Mouse (Mus musculus) embryonic fibroblast, embryonic 13.5 days (primary cell): ENCODE results near the gene Wrb. TPM values are rescaled to one million over a fixed set of nuclear protein-coding genes. Genes with fewer than 3 reads are reported as not detected.
"Not testable (repeated sequence)": the region's sequence is repeated elsewhere in the genome, so short reads cannot be mapped to it uniquely, and the experiment has no call there.

Experiments used
- H3K27ac ChIP-seq: 2 replicates; pipeline ENCODE4 v1.5.1; 2012; ENCODE audit warnings: low read length, control low read depth, inconsistent platforms; ENCODE audit not compliant: insufficient read depth
- H3K4me1 ChIP-seq: 2 replicates; pipeline ENCODE4 v1.6.1; 2011; ENCODE audit warnings: low read length; ENCODE audit not compliant: control insufficient read depth, insufficient read depth
- H3K4me3 ChIP-seq: 2 replicates; pipeline ENCODE4 v1.5.1; 2011; ENCODE audit warnings: mild to moderate bottlenecking, control low read depth, low read length; ENCODE audit not compliant: insufficient read depth
- CTCF ChIP-seq: IDR thresholded peaks from 2 replicates; pipeline ENCODE4 v1.5.1; 2011; ENCODE audit warnings: mild to moderate bottlenecking, control low read depth, low read length, moderate library complexity, borderline replicate concordance; ENCODE audit not compliant: insufficient read depth
- POLR2A ChIP-seq: IDR thresholded peaks from 2 replicates; pipeline ENCODE4 v1.6.1; 2011; ENCODE audit warnings: low read depth, mild to moderate bottlenecking, control low read depth, low read length, moderate library complexity
- polyA plus RNA-seq: library from polyadenylated mRNA; stranded (reverse); fragments of >200 nt; gene quantifications from 2 replicates; pipeline ENCODE4 v1.2.4, GENCODE M21; 2011; ENCODE audit warnings: low read depth; ENCODE audit not compliant: missing spikeins, insufficient read length

Gene Wrb
- polyA plus RNA-seq: 28.5 and 35.2 TPM in 2 replicates

DNA sequence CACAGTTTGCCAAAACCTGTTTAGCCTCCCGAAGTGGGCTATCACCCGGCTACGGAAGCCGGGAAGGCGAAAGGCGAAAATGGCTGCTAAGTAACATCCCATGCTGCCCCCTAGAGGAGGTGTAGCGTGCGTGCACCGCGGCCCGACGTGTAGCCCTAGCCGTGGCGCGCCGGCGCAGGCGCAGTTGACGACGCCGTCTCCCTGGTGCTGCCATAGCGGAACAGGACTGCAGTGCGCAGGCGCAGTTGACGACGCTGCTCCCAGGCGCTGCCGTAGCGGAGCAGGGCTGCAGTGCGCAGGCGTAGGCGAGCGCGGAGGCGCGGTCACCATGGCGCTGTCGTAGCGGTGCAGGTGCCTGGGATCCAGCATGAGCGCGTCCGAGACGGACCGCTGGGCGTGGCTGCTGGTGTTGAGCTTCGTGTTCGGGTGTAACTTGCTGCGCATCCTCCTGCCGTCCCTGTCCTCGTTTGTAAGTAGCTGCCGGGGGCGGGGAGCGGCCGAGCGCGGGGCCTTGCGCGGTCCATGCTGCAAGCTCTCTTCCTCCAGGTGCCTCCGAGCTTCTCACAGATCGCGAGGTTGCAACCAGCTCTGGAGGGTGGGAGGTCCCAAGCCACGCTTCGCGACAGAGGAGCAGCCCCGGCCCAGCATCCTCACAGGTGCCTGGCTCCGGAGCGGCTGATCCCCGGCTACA lies at the start of gene Wrb:
Wrb (plus strand) TSS at position 298 of the 691 bp plus-strand sequence.
- Histone ChIP-seq H3K4me3 (peak within 1 kb of the TSS; percentile 86), H3K27ac (no peak within 1 kb of the TSS), H3K4me1 (peaks cover 12% of the 10 kb centered on the region)
- TF ChIP-seq CTCF: peak; percentile 97
- TF ChIP-seq POLR2A: peak; percentile 80

DNA sequence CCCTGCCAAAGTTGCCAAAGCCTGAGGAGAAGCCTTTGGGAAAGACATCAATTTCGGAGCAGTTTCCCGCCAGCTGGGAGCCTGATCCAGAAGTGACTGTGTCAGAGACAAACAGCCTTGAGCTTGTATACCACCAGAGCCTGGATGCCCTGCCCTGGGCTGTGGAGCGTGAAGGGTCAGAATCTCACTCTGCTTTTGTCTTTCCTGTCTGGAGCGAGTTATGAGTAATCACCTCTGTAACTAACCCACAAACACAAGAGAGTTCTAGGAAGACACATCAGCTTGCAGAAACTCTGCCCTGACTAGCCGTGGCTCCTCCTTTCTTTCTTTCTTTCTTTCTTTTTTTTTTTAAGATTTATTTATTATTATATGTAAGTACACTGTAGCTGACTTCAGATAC lies 49.2 kb upstream of the Wrb start:
- H3K4me1 ChIP-seq: peaks cover 10% of the 10 kb centered on the region
- no peak for TF ChIP-seq CTCF
- TF ChIP-seq POLR2A: no peak
- no peak overlapping the region for H3K4me3 ChIP-seq
- H3K27ac ChIP-seq: no peak overlapping the region

DNA sequence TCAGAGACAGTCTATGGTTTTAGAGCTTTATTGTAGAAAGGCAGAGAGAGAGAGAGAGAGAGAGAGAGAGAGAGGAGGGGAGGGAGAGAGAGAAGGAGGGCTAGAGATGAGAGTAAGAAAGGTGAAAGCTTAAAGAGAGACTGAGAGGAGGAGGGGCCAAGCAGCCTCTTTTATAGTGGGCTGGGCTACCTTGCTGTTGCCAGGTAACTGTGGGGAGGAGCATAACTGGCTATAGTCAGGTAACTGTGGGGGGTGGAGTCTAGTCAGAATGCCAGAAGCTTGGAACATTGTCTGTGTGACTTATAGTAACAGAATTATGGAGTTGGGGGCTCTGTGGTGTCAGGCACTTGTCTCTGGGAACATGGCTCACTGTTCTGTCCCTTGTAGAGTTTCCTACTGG lies 47.4 kb upstream of the Wrb start:
- not testable (repeated sequence) for H3K27ac ChIP-seq, H3K4me3 ChIP-seq, H3K4me1 ChIP-seq

DNA sequence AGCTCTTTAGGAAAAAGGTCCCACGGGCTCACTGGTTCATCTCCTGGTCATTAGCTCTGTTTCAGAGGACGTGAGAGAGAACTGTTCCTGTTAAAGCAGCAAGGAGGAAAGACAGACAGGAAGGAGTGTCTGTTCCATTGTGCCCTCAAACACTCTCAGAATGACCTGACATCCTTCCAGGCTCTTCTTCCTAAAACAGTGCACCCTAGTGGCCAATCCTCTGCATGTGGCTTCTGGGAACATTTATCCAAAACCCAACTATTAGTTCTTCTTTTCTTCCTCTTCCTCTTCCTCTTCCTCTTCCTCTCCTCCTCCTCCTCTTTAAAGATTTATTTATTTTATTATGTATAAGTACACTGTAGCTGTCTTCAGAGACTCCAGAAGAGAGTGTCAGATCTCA lies 42.2 kb upstream of the Wrb start:
- Histone ChIP-seq H3K4me1 (no peaks in the 10 kb centered on the region; the same call in 1 of the 2 replicates), H3K27ac (no peak overlapping the region), H3K4me3 (no peak overlapping the region)
- TF ChIP-seq CTCF: no peak
- TF ChIP-seq POLR2A: no peak

DNA sequence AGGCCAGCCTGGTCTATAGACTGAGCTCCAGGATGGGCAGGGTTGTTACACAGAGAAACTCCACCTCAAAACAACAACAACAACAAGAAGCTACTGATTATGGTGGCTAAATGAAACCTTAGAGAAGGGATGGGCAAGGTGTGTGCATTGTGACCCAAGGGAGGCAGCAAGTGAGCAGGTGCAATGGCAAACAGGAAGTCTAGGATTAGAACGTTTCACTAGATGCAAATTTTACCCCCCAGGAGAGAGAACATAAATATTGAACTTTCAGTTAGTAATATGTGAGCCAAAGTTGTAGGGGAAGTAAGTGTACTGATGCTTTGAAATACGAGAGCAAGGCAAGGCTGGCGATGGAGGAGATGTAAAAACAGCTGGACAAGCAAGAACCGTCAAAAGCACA lies 35.5 kb upstream of the Wrb start:
- H3K4me1 ChIP-seq: no peaks in the 10 kb centered on the region; the same call in 1 of the 2 replicates
- TF ChIP-seq CTCF (no peak), POLR2A (no peak)
- H3K4me3 ChIP-seq: no peak overlapping the region
- H3K27ac ChIP-seq: no peak overlapping the region

DNA sequence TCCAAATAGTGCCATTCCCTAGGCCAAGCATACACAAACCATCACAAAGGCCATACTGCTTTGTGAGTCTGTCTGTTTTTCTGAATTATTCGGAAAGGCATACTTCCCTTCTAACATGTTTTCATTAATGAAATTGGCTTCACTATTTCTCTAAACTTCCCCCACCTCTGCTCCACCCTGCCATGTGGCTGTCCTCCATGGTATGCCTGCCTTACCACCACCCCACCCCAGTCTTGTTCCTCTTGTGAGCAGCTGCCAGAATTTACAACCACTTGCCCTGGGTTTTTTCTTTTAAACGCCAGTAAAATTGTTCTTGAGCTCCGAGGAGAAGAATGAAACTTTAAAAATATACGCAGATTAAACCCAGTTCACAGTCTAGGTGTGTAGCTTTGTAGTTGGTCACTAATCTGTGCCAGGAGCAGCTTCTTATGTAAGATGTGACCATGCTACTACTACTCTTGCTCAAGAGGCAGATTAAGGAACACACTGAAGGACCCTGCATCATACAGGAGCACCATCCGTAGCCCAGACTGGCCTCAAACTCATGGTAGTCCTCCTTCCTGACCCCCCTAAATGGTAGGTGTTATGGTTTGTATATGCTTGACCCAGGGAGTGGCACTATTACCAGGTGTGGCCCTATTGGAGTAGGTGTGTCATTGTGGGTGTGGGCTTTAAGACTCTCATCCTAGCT lies 34.4 kb upstream of the Wrb start:
- H3K4me3 ChIP-seq: no peak overlapping the region
- H3K4me1 ChIP-seq: no peaks in the 10 kb centered on the region
- H3K27ac ChIP-seq: no peak overlapping the region
- no peak for TF ChIP-seq POLR2A
- no peak for TF ChIP-seq CTCF

DNA sequence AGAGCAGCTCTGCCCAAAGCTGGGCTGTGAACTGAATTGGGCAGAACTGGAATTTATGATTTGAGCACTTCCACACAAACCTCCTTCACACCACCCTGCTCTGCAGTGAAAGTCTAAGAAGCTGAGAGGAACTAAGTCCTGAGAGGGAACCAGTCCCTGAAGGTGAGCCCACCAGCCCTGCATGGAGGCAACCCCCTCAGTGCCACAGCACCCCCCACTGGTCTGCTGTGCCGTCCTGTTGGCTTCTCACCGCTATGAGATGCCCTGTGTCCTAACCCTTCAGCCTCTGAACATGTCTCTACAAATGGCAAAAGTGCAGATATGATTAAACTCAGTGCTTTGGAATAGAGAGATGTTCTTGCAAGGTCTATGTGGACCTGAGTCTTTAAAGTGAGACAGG lies 32.4 kb upstream of the Wrb start:
- H3K4me3 ChIP-seq: no peak overlapping the region
- H3K4me1 ChIP-seq: no peaks in the 10 kb centered on the region
- TF ChIP-seq CTCF: no peak
- no peak for TF ChIP-seq POLR2A
- H3K27ac ChIP-seq: no peak overlapping the region

DNA sequence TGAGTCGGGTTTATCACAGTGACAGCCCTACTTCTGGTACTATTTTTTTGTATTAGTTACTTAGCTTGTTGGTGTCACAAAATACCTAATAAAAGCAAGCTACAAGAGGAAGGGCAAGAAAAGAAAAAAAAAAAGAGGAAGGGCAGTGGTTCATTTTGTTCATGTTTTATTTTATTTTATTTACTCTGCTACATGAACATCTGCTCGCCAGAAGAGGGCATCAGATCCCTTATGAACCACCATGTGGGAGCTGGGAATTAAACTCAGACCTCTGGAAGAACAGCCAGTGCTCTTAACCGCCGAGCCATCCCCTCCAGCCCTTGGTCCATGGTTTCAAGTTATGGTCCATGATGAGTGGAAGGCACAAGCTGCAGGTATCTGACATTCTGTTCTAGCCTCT lies 30.5 kb upstream of the Wrb start:
- H3K4me3 ChIP-seq: no peak overlapping the region
- no peaks in the 10 kb centered on the region for H3K4me1 ChIP-seq
- no peak for TF ChIP-seq CTCF
- TF ChIP-seq POLR2A: no peak
- peak overlapping the region; percentile 62 for H3K27ac ChIP-seq

DNA sequence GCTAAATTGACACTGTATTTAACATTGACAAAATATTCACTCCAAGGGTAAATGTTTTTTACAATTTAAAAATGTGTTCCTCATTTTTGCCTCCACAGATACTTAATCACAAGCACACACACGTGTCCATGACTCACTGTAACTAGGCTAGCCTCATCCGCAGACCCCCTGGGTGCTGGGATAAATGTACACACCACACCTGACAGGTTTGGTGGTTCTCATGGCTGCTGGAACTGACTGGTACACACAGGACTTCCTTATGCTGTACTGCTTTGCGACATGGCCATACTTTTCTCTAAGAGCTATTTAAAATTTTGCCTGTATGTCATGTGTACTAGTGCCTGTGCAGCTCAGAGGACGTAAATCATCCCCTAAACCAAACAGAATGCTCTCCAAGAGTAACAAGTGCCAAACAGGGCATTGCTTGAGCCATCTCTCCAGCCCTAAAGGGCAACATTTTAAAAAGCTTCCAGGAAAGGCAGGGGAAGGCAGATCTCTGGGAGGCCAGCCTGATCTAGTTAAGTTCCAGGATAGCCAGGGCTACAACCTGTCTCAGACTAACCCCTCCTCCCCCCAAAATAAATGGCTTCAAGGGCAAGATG lies 25.1 kb upstream of the Wrb start:
- H3K4me1 ChIP-seq: no peaks in the 10 kb centered on the region
- TF ChIP-seq POLR2A (no peak; the same call in 1 of the 2 replicates), CTCF (no peak)
- no peak overlapping the region for H3K27ac ChIP-seq
- H3K4me3 ChIP-seq: no peak overlapping the region

DNA sequence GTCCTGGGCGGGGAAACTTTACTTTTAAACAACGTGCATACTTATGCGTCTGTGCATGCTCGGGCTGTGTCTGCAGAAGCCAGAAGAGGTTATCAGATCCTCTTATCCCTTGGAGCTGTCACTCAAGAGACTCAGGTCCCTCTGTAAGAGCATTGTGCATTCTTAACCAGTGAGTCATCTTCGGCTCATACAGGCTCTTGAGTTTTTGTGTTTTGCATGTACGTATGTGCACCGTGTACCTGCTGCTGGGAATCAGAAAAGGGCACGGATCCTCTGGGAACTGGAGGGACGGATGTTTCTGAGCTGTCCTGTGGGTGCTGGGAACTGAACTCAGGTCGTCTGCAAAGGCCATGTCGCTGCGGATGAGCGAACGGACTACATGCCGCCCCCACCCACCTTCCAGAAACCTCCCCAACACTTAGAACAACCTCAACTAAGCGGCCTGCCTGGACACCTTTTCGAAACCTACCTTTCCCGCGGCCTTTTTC lies 18.5 kb upstream of the Wrb start:
- TF ChIP-seq POLR2A (no peak), CTCF (no peak)
- Histone ChIP-seq H3K4me1 (peaks cover 8% of the 10 kb centered on the region; the same call in 1 of the 2 replicates), H3K4me3 (peak overlapping the region; percentile 90), H3K27ac (peak overlapping the region; percentile 81)
